Mouse (Mus musculus) skeletal muscle tissue, adult 2 months (tissue): ENCODE results near the gene Krt31.

Source experiments
- DNase-seq: peaks from one replicate; pipeline ENCODE4 v3.0.0-alpha.2; 2012; ENCODE audit warnings: low read depth, low spot score

Krt31 gene

DNA sequence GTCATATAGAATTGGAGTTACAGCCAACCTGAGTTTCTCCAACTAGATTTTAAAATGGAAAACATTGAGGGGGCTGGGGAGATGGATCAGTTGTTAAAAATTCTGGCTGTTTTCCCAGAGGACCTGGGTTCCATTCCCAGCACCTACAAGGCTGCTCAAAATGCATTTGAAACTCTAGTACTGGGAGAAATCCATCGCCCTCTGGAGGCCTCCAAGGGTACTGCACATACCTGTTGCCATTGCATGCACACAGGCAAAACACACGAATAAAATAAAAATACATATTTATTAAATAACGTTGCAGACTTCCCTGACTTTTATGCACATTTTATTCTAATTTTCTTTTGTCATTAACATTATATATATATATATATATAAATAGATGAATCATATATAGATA lies 43.7 kb downstream of the Krt31 start:
- DNase-seq, result no peak

GRCm38 (mm10) chr11:100005905-100006304 lies 44.4 kb downstream of the Krt31 start:
- no peak for DNase-seq

DNA sequence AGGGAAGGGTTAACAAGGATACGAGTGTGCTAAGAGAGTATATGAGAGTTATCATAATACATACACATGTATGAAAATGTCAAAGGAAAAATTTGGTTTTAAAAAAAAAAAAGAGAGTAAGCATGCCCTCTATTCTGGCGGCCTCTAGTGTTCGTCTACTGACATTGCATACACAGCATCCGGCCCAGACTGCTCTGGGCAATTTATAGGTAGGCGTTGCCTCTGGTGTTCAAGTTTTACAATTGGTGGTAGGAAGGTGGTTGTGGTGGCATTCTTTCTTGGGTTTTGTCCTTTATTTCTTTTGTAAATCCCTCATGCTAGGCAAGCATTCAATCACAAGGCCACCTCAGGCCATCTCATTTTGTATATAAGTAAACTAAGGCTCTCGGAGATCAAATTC lies 45.5 kb downstream of the Krt31 start:
- DNase-seq, result no peak

DNA sequence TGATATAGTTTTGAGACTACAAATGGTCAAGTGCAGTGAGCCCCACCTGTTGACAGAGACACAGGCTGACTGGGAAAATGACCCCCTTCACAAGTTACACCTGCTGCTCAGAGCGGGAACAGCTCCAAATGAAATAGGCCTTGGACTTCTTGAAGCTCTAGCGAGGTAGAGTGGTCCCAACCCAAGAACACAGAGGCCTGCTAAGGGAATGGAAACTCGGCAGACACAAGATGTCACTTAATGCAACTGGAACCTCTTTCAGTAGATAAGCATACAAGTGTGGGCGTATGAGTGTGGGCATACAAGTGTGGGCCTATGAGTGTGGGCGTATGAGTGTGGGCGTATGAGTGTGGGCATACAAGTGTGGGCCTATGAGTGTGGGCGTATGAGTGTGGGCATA lies 51.3 kb downstream of the Krt31 start:
- DNase-seq, result no peak
